Mouse (Mus musculus) kidney, embryonic 14.5 days (tissue): ENCODE results near the gene Nprl3. TPM values are rescaled to one million over a fixed set of nuclear protein-coding genes. Genes with fewer than 3 reads are reported as not detected.
A peak's percentile ranks its signal among the peaks of the same experiment; 100 is the strongest.
"Not testable (repeated sequence)": the region's sequence is repeated elsewhere in the genome, so short reads cannot be mapped to it uniquely, and the experiment has no call there.

Experiments
- ATAC-seq: fragments of 200-750 bp; cut with Nextera tagmentation; 2 replicates; pipeline ENCODE4 v1.8.0; 2017; ENCODE audit warnings: moderate number of reproducible peaks, mild to moderate bottlenecking, moderate TSS enrichment, moderate library complexity; ENCODE audit not compliant: low FRiP score, low TSS enrichment
- H3K27ac ChIP-seq: fragments of 300-500 bp; sonication (generic); 2 replicates; pipeline ENCODE4 v1.5.1; 2014; ENCODE audit warnings: low read depth, mild to moderate bottlenecking, low read length, moderate library complexity, mixed read lengths
- H3K27me3 ChIP-seq: fragments of 300-500 bp; sonication (generic); 2 replicates; pipeline ENCODE4 v1.6.1; 2014; ENCODE audit warnings: mild to moderate bottlenecking, low read length; ENCODE audit not compliant: control insufficient read depth, insufficient read depth
- H3K36me3 ChIP-seq: fragments of 300-500 bp; sonication (generic); 2 replicates; pipeline ENCODE4 v1.6.1; 2014; ENCODE audit warnings: low read length, mixed read lengths; ENCODE audit not compliant: control insufficient read depth, insufficient read depth
- H3K4me1 ChIP-seq: fragments of 300-500 bp; sonication (generic); 2 replicates; pipeline ENCODE4 v1.6.1; 2014; ENCODE audit warnings: low read length, mixed read lengths; ENCODE audit not compliant: control insufficient read depth, insufficient read depth
- H3K4me2 ChIP-seq: fragments of 300-500 bp; sonication (generic); replicated peaks from 2 replicates; pipeline ENCODE4 v1.6.1; 2014; ENCODE audit warnings: low read depth, mild to moderate bottlenecking, low read length
- H3K4me3 ChIP-seq: fragments of 300-500 bp; sonication (generic); 2 replicates; pipeline ENCODE4 v1.5.1; 2014; ENCODE audit warnings: mild to moderate bottlenecking, low read length
- H3K9ac ChIP-seq: fragments of 300-500 bp; sonication (generic); 2 replicates; pipeline ENCODE4 v1.6.1; 2014; ENCODE audit warnings: low read depth, mild to moderate bottlenecking, low read length, moderate library complexity
- H3K9me3 ChIP-seq: fragments of 300-500 bp; sonication (generic); 2 replicates; pipeline ENCODE4 v1.6.1; 2016; ENCODE audit warnings: low read length; ENCODE audit not compliant: control insufficient read depth
- WGBS: fragments of 180-500 bp; shearing (Covaris S2); extraction: QIAGEN DNeasy Blood & Tissue Kit; methylation state at CpG from one replicate; pipeline ENCODE4 v1.1.7; 2014; 5-methylcytosine and 5-hydroxymethylcytosine counted together
- polyA plus RNA-seq: library from polyadenylated mRNA; unstranded; fragments of >200 nt; fragmentation: Nextera tagmentation; extraction: Ambion mirVana; gene quantifications from 2 replicates; pipeline ENCODE4 v1.2.1, GENCODE M21; 2014

The Nprl3 gene
- polyA plus RNA-seq, 1 experiment from 2014 or later: 45.5 TPM

- H3K4me3 ChIP-seq: no peak overlapping the region; the same call in 1 of the 2 replicates
- no peak; the same call in 1 of the 2 replicates for ATAC-seq
These were observed 33.1 kb upstream of the Nprl3 start for GRCm38 (mm10) chr11:32300279-32301267.

GRCm38 (mm10) chr11:32299865-32300264 lies 32.4 kb upstream of the Nprl3 start, which contains the start of gene Hbq1a:
TSS of gene Hbq1a (plus strand) at chr11:32300069.
- WGBS: 3% methylated on average over 16 of the region's 16 CpGs
- H3K27me3 ChIP-seq, H3K9me3 ChIP-seq, H3K27ac ChIP-seq, H3K4me3 ChIP-seq, H3K4me1 ChIP-seq, H3K36me3 ChIP-seq, H3K9ac ChIP-seq: not testable (repeated sequence)
- peak; percentile 67 for ATAC-seq
- H3K4me2 ChIP-seq: peak within 1 kb of the TSS; percentile 37; the same call in 1 of the 2 replicates

More at GRCm38 (mm10) chr11:32300279-32301267, 33.1 kb upstream of the Nprl3 start:
- no peak overlapping the region for H3K9ac ChIP-seq
- no peaks in the 10 kb centered on the region; the same call in 1 of the 2 replicates for H3K27me3 ChIP-seq
- 53% methylated on average over 14 of the region's 17 CpGs for whole genome bisulfite sequencing
- H3K9me3 ChIP-seq: no peaks in the 10 kb centered on the region
- H3K4me1 ChIP-seq: no peaks in the 10 kb centered on the region
- H3K27ac ChIP-seq: no peak overlapping the region
- H3K36me3 ChIP-seq: no peaks in the 10 kb centered on the region
- peak overlapping the region; percentile 37; the same call in 1 of the 2 replicates for H3K4me2 ChIP-seq

DNA sequence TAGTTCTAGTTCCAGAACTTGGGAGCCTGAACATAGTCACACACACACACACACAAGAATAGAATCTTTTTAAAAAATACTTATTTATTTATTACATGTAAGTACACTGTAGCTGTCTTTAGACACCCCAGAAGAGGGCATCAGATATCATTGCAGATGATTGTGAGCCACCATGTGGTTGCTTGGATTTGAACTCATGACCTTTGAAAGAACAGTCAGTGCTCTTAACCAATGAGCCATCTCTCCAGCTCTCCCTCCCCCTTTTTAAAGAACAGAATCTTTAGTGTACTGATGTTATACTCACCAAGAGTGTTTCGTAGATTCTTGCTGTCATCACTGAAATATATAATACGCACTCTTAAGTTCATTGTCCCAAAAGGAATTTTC lies 31.0 kb upstream of the Nprl3 start:
- ATAC-seq: no peak
- Histone ChIP-seq H3K4me1 (no peaks in the 10 kb centered on the region), H3K27me3 (no peaks in the 10 kb centered on the region; the same call in 1 of the 2 replicates), H3K36me3 (no peaks in the 10 kb centered on the region), H3K4me3 (no peak overlapping the region), H3K9ac (no peak overlapping the region), H3K27ac (no peak overlapping the region), H3K4me2 (no peak overlapping the region), H3K9me3 (no peaks in the 10 kb centered on the region)
- WGBS: 96% methylated on average over 2 of the region's 2 CpGs

- no peak for ATAC-seq
- no peaks in the 10 kb centered on the region for H3K36me3 ChIP-seq
- H3K27ac ChIP-seq: no peak overlapping the region
- H3K4me1 ChIP-seq: no peaks in the 10 kb centered on the region
- H3K9ac ChIP-seq: no peak overlapping the region
- no peak overlapping the region for H3K4me2 ChIP-seq
- H3K4me3 ChIP-seq: no peak overlapping the region
- no peaks in the 10 kb centered on the region for H3K9me3 ChIP-seq
- no peaks in the 10 kb centered on the region; the same call in 1 of the 2 replicates for H3K27me3 ChIP-seq
- 89% methylated on average over 1 of the region's 1 CpGs for WGBS
These were observed 30.5 kb upstream of the Nprl3 start for GRCm38 (mm10) chr11:32297866-32298531.

DNA sequence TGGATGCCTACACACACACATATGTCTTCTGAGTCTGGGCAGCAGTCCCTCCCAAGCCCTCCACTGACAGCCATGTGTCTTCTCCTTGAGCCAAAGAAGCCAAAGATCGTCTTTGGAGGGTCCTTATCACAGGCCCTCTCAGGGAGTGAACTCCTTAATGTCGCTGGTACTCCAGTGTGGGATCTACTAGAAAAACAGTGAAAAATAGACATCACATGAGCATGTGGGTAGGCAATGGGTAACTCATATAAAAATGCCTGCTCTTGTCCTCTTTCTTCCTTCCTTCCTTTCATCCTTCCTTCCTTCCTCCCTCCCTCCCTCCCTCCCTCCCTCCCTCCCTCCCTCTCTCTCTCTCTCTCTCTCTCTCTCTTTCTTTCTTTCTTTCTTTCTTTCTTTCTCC lies 29.9 kb upstream of the Nprl3 start:
- H3K9ac ChIP-seq, H3K4me2 ChIP-seq, ATAC-seq, H3K27me3 ChIP-seq, H3K4me3 ChIP-seq, H3K4me1 ChIP-seq, H3K36me3 ChIP-seq, H3K9me3 ChIP-seq, H3K27ac ChIP-seq: not testable (repeated sequence)
- WGBS: 40% methylated on average over 2 of the region's 2 CpGs

GRCm38 (mm10) chr11:32296203-32296602 lies 28.7 kb upstream of the Nprl3 start, which contains the start of gene Hba-a2:
TSS of gene Hba-a2 (plus strand) at chr11:32296489.
- H3K4me1 ChIP-seq, H3K9ac ChIP-seq, H3K9me3 ChIP-seq, H3K4me3 ChIP-seq, H3K36me3 ChIP-seq, H3K27me3 ChIP-seq, H3K27ac ChIP-seq, H3K4me2 ChIP-seq: not testable (repeated sequence)
- no CpG with 5 or more reads among the region's 4 CpGs for WGBS
- 0 out of 2 replicates have a peak, but pooled peaks have one; percentile 29 for ATAC-seq

DNA sequence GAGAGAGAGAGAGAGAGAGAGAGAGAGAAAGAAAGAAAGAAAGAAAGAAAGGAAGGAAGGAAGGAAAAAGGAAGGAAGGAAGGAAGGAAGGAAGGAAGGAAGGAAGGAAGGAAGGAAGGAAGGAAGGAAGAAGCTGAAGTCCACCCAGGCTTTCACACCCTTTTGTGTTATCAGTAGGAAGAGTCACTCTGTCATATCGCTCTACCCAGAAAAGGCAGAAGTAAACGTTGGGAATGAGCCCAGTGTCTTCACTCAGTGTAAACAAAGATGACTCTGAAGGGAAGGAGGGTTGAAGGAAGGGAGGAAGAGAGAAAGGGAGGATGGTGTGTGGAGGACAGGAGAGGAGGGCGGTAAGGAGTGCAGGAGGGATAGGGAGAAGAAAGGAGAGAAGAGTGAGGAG lies 26.0 kb upstream of the Nprl3 start:
- not testable (repeated sequence) for H3K4me2 ChIP-seq, H3K4me1 ChIP-seq, H3K27ac ChIP-seq, H3K4me3 ChIP-seq, H3K27me3 ChIP-seq, H3K36me3 ChIP-seq, H3K9ac ChIP-seq, ATAC-seq, H3K9me3 ChIP-seq
- WGBS: 71% methylated on average over 3 of the region's 3 CpGs

DNA sequence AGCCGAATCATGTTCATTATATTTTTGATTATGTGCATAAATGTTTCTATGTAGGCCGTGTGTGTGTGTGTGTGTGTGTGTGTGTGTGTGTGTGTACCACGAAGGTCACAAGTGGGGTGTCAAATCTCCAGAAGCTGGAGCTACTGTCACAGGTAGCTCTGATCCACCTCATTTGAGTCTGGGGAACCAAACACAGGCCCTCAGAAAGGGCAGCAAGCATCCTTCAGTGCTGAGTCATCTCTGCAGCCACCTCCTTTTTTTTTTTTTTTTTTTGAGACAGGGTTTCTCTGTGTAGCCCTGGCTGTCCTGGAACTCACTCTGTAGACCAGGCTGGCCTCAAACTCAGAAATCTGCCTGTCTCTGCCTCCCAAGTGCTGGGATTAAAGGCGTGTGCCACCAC lies 25.3 kb upstream of the Nprl3 start:
- H3K4me1 ChIP-seq, H3K27ac ChIP-seq, H3K4me2 ChIP-seq, H3K36me3 ChIP-seq, H3K9me3 ChIP-seq, H3K9ac ChIP-seq, ATAC-seq, H3K27me3 ChIP-seq, H3K4me3 ChIP-seq: not testable (repeated sequence)
- 89% methylated on average over 4 of the region's 4 CpGs for whole genome bisulfite sequencing

GRCm38 (mm10) chr11:32287493-32287825 lies 20.0 kb upstream of the Nprl3 start:
- no peaks in the 10 kb centered on the region for H3K4me1 ChIP-seq
- H3K9ac ChIP-seq: no peak overlapping the region
- 67% methylated on average over 9 of the region's 9 CpGs for WGBS
- no peak for ATAC-seq
- no peak overlapping the region for H3K27ac ChIP-seq
- H3K4me2 ChIP-seq: no peak overlapping the region
- H3K27me3 ChIP-seq: peaks cover 4% of the 10 kb centered on the region; the same call in 1 of the 2 replicates
- H3K36me3 ChIP-seq: no peaks in the 10 kb centered on the region
- no peaks in the 10 kb centered on the region for H3K9me3 ChIP-seq
- H3K4me3 ChIP-seq: no peak overlapping the region
